Mouse (Mus musculus) cerebellum, adult 8-10 months (tissue): Measurements from ENCODE around the gene Yeats2.
"Not testable (repeated sequence)": the region's sequence is repeated elsewhere in the genome, so short reads cannot be mapped to it uniquely, and the experiment has no call there.

Source experiments
- DNase-seq: peaks from one replicate; pipeline ENCODE4 v3.0.0; 2022

Gene Yeats2

GRCm38 (mm10) chr16:20140772-20141531, at the start of gene Yeats2:
Gene Yeats2, plus strand, starts transcription at chr16:20141063.
- DNase-seq, result peak; percentile 85

- DNase-seq, result no peak
These were observed 44.9 kb upstream of the Yeats2 start for GRCm38 (mm10) chr16:20095966-20096365.

GRCm38 (mm10) chr16:20097069-20097710, 43.7 kb upstream of the Yeats2 start, which contains the start of gene Klhl24:
Gene Klhl24, plus strand, starts transcription at chr16:20097542.
- DNase-seq, result peak; percentile 93

- DNase-seq, result peak; percentile 89
These were observed 43.0 kb upstream of the Yeats2 start for GRCm38 (mm10) chr16:20097711-20098374.

GRCm38 (mm10) chr16:20098375-20098727, 42.5 kb upstream of the Yeats2 start:
- DNase-seq, result no peak

GRCm38 (mm10) chr16:20098866-20099629, 41.8 kb upstream of the Yeats2 start:
- no peak for DNase-seq

- no peak for DNase-seq
These were observed 33.9 kb upstream of the Yeats2 start for GRCm38 (mm10) chr16:20106996-20107395.

- no peak for DNase-seq
These were observed 31.9 kb upstream of the Yeats2 start for GRCm38 (mm10) chr16:20108961-20109360.

GRCm38 (mm10) chr16:20112649-20113048, 28.2 kb upstream of the Yeats2 start:
- DNase-seq, result no peak

GRCm38 (mm10) chr16:20116069-20116468, 24.8 kb upstream of the Yeats2 start:
- DNase-seq, result no peak

- DNase-seq, result not testable (repeated sequence)
These were observed 14.5 kb upstream of the Yeats2 start for GRCm38 (mm10) chr16:20126319-20126883.

GRCm38 (mm10) chr16:20130397-20130796, 10.5 kb upstream of the Yeats2 start:
- DNase-seq, result no peak

GRCm38 (mm10) chr16:20144568-20144967, 3.7 kb downstream of the Yeats2 start:
- no peak for DNase-seq

- no peak for DNase-seq
These were observed 11.1 kb downstream of the Yeats2 start for GRCm38 (mm10) chr16:20151991-20152390.

GRCm38 (mm10) chr16:20153742-20154141, 12.9 kb downstream of the Yeats2 start:
- no peak for DNase-seq

GRCm38 (mm10) chr16:20160130-20160529, 19.3 kb downstream of the Yeats2 start:
- no peak for DNase-seq

- no peak for DNase-seq
These were observed 28.2 kb downstream of the Yeats2 start for GRCm38 (mm10) chr16:20169071-20169470.

GRCm38 (mm10) chr16:20169471-20170106, 28.7 kb downstream of the Yeats2 start:
- DNase-seq, result no peak

- DNase-seq, result no peak
These were observed 38.7 kb downstream of the Yeats2 start for GRCm38 (mm10) chr16:20179406-20180175.

- DNase-seq, result peak; percentile 13
These were observed 44.5 kb downstream of the Yeats2 start for GRCm38 (mm10) chr16:20185368-20185767.

- no peak for DNase-seq
These were observed 50.5 kb downstream of the Yeats2 start for GRCm38 (mm10) chr16:20191161-20191882.
